16 mouse cellular contexts compared by ENCODE assay signal in genomic region chr7:68287582-68287981, GRCm38 (mm10). TPM values are rescaled to one million over a fixed set of nuclear protein-coding genes. Genes with fewer than 3 reads are reported as not detected.
"Had no signal": no experiment of that assay in that cellular context is flagged by ENCODE, and none has a peak within 500 bp of the region (broad histone marks: within the 10 kb centered on the region; RNA-seq: fewer than 3 reads in every experiment).

No protein-coding gene starts in this region.

- H3K9ac ChIP-seq: limb, embryonic 12.5 days; liver, embryonic 14.5 days; midbrain, embryonic 12.5 days had no signal

- H3K9me3 ChIP-seq: limb, embryonic 12.5 days; midbrain, embryonic 12.5 days had no signal

- H3K27ac ChIP-seq: liver, embryonic 14.5 days; midbrain, embryonic 12.5 days had no signal

- H3K4me1 ChIP-seq: midbrain, embryonic 12.5 days had no signal

- DNase-seq: kidney, adult 8-10 months; kidney, postnatal 36 days; liver; lung, adult 2 months; lung, postnatal 4 days; right cerebral cortex, postnatal 14 days had no signal

- H3K36me3 ChIP-seq: limb, embryonic 12.5 days; midbrain, embryonic 12.5 days had no signal

- H3K4me2 ChIP-seq: limb, embryonic 12.5 days; midbrain, embryonic 12.5 days had no signal

- H3K4me3 ChIP-seq: limb, embryonic 12.5 days; midbrain, embryonic 12.5 days had no signal

- ATAC-seq: intestine, postnatal 0 days; lung, postnatal 0 days; midbrain, embryonic 16.5 days had no signal

- H3K27me3 ChIP-seq: limb, embryonic 12.5 days; midbrain, embryonic 12.5 days had no signal

RNA-seq across cellular contexts. Expression of gene Fam169b, which starts 13.9 kb away (rescaled TPM):
- polyA plus RNA-seq: neural tube, embryonic 14.5 days had no signal

RNA-seq across cellular contexts. Expression of gene Pgpep1l, which starts 23.5 kb away (rescaled TPM):
- total RNA-seq: megakaryocyte, adult 5-6 weeks had no signal
- polyA plus RNA-seq: intestine, postnatal 0 days; kidney, embryonic 16.5 days; limb, embryonic 12.5 days; liver, embryonic 14.5 days; lung, postnatal 0 days; midbrain, embryonic 12.5 days; midbrain, embryonic 16.5 days; neural tube, embryonic 14.5 days; stomach, embryonic 14.5 days had no signal
